Mouse (Mus musculus): ENCODE results near the gene Tspan2.

DNA sequence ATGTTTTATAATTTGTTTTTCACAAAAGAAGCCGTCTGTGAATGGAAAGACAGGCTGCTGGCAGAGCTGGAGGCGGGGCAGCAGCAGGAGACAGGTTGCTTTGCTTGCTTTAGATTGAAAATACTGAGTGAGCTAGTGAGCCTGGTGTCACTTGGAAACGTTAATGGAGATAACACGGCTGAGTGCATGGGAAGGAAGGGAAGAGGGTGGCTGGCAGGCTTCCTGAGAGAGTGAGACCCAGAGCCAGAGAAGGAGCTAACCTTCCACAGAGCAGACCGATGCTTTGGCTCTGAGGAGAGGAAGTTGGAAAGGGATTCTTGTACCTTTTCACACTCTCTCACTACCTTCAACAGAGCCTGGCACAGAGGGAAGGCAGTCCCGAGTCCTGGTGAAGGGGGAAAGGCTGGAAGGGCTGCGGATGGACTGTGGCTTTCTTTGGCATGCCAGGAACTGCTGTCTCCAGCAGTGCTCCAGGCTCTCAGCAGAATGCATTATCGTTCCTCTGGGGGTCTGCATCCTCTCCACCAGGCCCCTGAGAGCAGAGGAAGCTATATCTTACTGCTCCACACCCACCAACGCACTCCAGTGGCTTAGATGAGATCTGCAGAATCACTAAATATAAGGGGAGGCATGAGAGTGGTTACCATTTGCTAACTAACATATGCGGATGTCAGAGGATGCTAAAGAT is 29.5 kb downstream of the Tspan2 start:
- no peak for TF ChIP-seq CTCF (IDR thresholded peaks at IDR 0.05; ENCODE audit: insufficient read depth, low read depth, low read length)
- TF ChIP-seq POLR2A (IDR thresholded peaks at IDR 0.05; ENCODE audit: insufficient read depth, low read depth, low read length): no peak

Measured in olfactory bulb, adult 2 months (tissue).